20 mouse cellular contexts compared by ENCODE assay signal in the genomic region with DNA sequence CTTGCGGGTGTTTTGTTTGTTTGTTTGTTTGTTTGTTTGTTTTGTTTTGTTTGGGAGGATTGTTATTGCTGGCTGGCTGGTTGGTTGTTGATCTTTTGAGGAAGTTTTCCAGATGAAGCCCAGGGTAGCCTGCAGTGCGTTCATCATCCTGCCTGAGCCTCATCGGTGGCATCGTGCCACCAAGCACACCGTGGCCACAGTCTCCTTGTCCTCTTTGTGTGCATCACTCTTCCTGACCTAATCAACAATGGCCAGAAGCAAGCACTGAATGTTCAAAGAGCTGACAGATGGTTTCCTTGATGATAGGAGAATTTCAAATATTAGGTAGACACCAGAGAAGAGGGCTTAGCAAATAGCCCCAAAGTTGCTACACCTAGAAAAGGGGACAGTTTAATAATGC.
DNase-seq lines count a peak whose midpoint lies in the region; ATAC-seq lines count a peak whose summit lies in the region.
"Had no signal": no experiment of that assay in that cellular context is flagged by ENCODE, and none has a peak within 500 bp of the region (broad histone marks: within the 10 kb centered on the region; RNA-seq: fewer than 3 reads in every experiment).

No protein-coding gene starts in this region.

- H3K27ac ChIP-seq in liver, embryonic 12.5 days = no peak overlapping the region
- H3K27ac ChIP-seq: embryonic facial prominence, embryonic 13.5 days; forebrain, embryonic 13.5 days; gastrocnemius, adult 2 months; heart, embryonic 10.5 days; hindbrain, embryonic 12.5 days; intestine, embryonic 15.5 days had no signal

- no peaks in the 10 kb centered on the region for H3K4me1 ChIP-seq in megakaryocyte, embryonic 14.5 days
- no peaks in the 10 kb centered on the region for H3K4me1 ChIP-seq in liver, embryonic 12.5 days
- H3K4me1 ChIP-seq: heart, embryonic 10.5 days; intestine, embryonic 15.5 days had no signal

- ATAC-seq in megakaryocyte, adult 5-6 weeks (ENCODE audit: poor library complexity, severe bottlenecking) = no peak
- ATAC-seq in liver, embryonic 12.5 days = no peak
- ATAC-seq: forebrain, embryonic 13.5 days; intestine, embryonic 15.5 days had no signal

- H3K27me3 ChIP-seq in megakaryocyte, embryonic 14.5 days (replicated peaks) = no peaks in the 10 kb centered on the region
- H3K27me3 ChIP-seq in liver, embryonic 12.5 days (replicated peaks) = no peaks in the 10 kb centered on the region
- H3K27me3 ChIP-seq: embryonic facial prominence, embryonic 13.5 days; forebrain, embryonic 13.5 days; hindbrain, embryonic 12.5 days; intestine, embryonic 15.5 days had no signal

- no peak overlapping the region for H3K4me2 ChIP-seq in liver, embryonic 12.5 days
- H3K4me2 ChIP-seq: embryonic facial prominence, embryonic 13.5 days; forebrain, embryonic 13.5 days; hindbrain, embryonic 12.5 days; intestine, embryonic 15.5 days had no signal

- no peaks in the 10 kb centered on the region for H3K36me3 ChIP-seq in megakaryocyte, embryonic 14.5 days (replicated peaks; ENCODE audit: low read length)
- H3K36me3 ChIP-seq in liver, embryonic 12.5 days = no peaks in the 10 kb centered on the region
- H3K36me3 ChIP-seq: embryonic facial prominence, embryonic 13.5 days; heart, embryonic 10.5 days; hindbrain, embryonic 12.5 days; intestine, embryonic 15.5 days had no signal

- WGBS in liver, embryonic 12.5 days (ENCODE audit: insufficient replicate concordance) = 71% methylated on average over 5 of the region's 5 CpGs

- peaks cover 30% of the 10 kb centered on the region for H3K9me3 ChIP-seq in megakaryocyte, embryonic 14.5 days
- no peaks in the 10 kb centered on the region for H3K9me3 ChIP-seq in liver, embryonic 12.5 days (replicated peaks)
- H3K9me3 ChIP-seq: embryonic facial prominence, embryonic 13.5 days; forebrain, embryonic 13.5 days; heart, embryonic 10.5 days; hindbrain, embryonic 12.5 days; intestine, embryonic 15.5 days had no signal

- DNase-seq in cerebellum, adult 18-20 months = peak; percentile 80 to 83
- peak; percentile 80 for DNase-seq in cerebellum, adult 9-11 months
- DNase-seq in cerebellum, postnatal 36 days = peak; percentile 64 to 69
- no peak for DNase-seq in embryo, embryonic 10.5 days (ENCODE audit: low spot score)
- DNase-seq in layer of hippocampus, adult 9-10 months (ENCODE audit: low spot score) = no peak
- DNase-seq: adrenal gland, adult 8-10 months; adrenal gland, postnatal 36 days; gastrocnemius, adult 2 months; gastrocnemius, postnatal 25 days; heart, postnatal 10 days; heart, postnatal 4 days; kidney, adult 18-20 months had no signal

- no peak overlapping the region for H3K9ac ChIP-seq in liver, embryonic 12.5 days
- H3K9ac ChIP-seq: embryonic facial prominence, embryonic 13.5 days; forebrain, embryonic 13.5 days; hindbrain, embryonic 12.5 days; intestine, embryonic 15.5 days had no signal

- peak overlapping the region; percentile 38 for H3K4me3 ChIP-seq in megakaryocyte, embryonic 14.5 days (replicated peaks)
- H3K4me3 ChIP-seq in liver, embryonic 12.5 days = no peak overlapping the region
- H3K4me3 ChIP-seq: embryonic facial prominence, embryonic 13.5 days; forebrain, embryonic 13.5 days; gastrocnemius, adult 2 months; heart, embryonic 10.5 days; hindbrain, embryonic 12.5 days; intestine, embryonic 15.5 days had no signal

Comparison
In these comparisons a context has a peak if more than half of its experiments do, and no peak if none do; other contexts are left out.
1. DNase-seq: peak in cerebellum, adult 18-20 months (2 of 2), cerebellum, adult 9-11 months (single experiment) and cerebellum, postnatal 36 days (2 of 2); none in embryo, embryonic 10.5 days (single experiment) and layer of hippocampus, adult 9-10 months (single experiment).